Comparison of ENCODE assay signal across 23 mouse cellular contexts in genomic region chr10:77492885-77493284, GRCm38 (mm10). TPM values are rescaled to one million over a fixed set of nuclear protein-coding genes. Genes with fewer than 3 reads are reported as not detected.
DNase-seq lines count a peak whose midpoint lies in the region; ATAC-seq and TF ChIP-seq lines count a peak whose summit lies in the region.
"Had no signal": no experiment of that assay in that cellular context is flagged by ENCODE, and none has a peak within 500 bp of the region (broad histone marks: within the 10 kb centered on the region; RNA-seq: fewer than 3 reads in every experiment).

No protein-coding gene starts in this region.

- peaks cover 17% of the 10 kb centered on the region for H3K36me3 ChIP-seq in kidney, postnatal 0 days (ENCODE audit: insufficient read depth, low read length)
- H3K36me3 ChIP-seq in lung, embryonic 14.5 days (ENCODE audit: insufficient read depth): peaks cover 78% of the 10 kb centered on the region
- peaks cover 19% of the 10 kb centered on the region for H3K36me3 ChIP-seq in stomach, postnatal 0 days (ENCODE audit: control insufficient read depth, insufficient read depth, low read length)

- H3K4me1 ChIP-seq in cerebellum, adult 2 months (ENCODE audit: control insufficient read depth, insufficient read depth, low read length): peaks cover 33% of the 10 kb centered on the region
- H3K4me1 ChIP-seq in kidney, postnatal 0 days (replicated peaks; ENCODE audit: insufficient read depth, low read length): no peaks in the 10 kb centered on the region
- peaks cover 10% of the 10 kb centered on the region for H3K4me1 ChIP-seq in lung, embryonic 14.5 days (ENCODE audit: insufficient read depth)
- H3K4me1 ChIP-seq in stomach, postnatal 0 days (replicated peaks; ENCODE audit: control insufficient read depth, insufficient read depth): no peaks in the 10 kb centered on the region
- H3K4me1 ChIP-seq: liver, embryonic 13.5 days had no signal

- no peak overlapping the region for H3K4me3 ChIP-seq in cerebellum, adult 2 months (replicated peaks; ENCODE audit: insufficient read depth, low read depth, low read length)
- H3K4me3 ChIP-seq in kidney, postnatal 0 days (replicated peaks; ENCODE audit: low read depth, low read length): no peak overlapping the region
- H3K4me3 ChIP-seq in lung, embryonic 14.5 days (ENCODE audit: low read depth, low read length): no peak overlapping the region
- no peak overlapping the region for H3K4me3 ChIP-seq in stomach, postnatal 0 days (ENCODE audit: low read depth, low read length)
- H3K4me3 ChIP-seq: embryonic facial prominence, embryonic 15.5 days; heart, embryonic 13.5 days; limb, embryonic 10.5 days; liver, embryonic 13.5 days had no signal

- H3K27ac ChIP-seq in cerebellum, adult 2 months (ENCODE audit: insufficient read depth, low read length): no peak overlapping the region
- H3K27ac ChIP-seq in kidney, postnatal 0 days: no peak overlapping the region
- no peak overlapping the region for H3K27ac ChIP-seq in lung, embryonic 14.5 days (ENCODE audit: low read depth)
- H3K27ac ChIP-seq in stomach, postnatal 0 days (replicated peaks): no peak overlapping the region
- H3K27ac ChIP-seq: embryonic facial prominence, embryonic 15.5 days; heart, embryonic 13.5 days; limb, embryonic 10.5 days; liver, embryonic 13.5 days had no signal

- TF ChIP-seq CTCF in cerebellum, adult 2 months (IDR thresholded peaks at IDR 0.05; ENCODE audit: borderline replicate concordance, insufficient read depth, low read depth, low read length): peak; percentile 24; the same call in 1 of the 2 replicates
- peak; percentile 21; the same call in 1 of the 2 replicates for TF ChIP-seq CTCF in kidney, postnatal 0 days (IDR thresholded peaks at IDR 0.05; ENCODE audit: low read depth)
- TF ChIP-seq CTCF in lung, embryonic 14.5 days (IDR thresholded peaks at IDR 0.05; ENCODE audit: low read depth): peak; percentile 6; the same call in 1 of the 2 replicates
- TF ChIP-seq CTCF in stomach, postnatal 0 days (IDR thresholded peaks at IDR 0.05; ENCODE audit: low read depth): peak; percentile 37; the same call in 1 of the 2 replicates

- TF ChIP-seq EP300 in stomach, postnatal 0 days (optimal IDR thresholded peaks at IDR 0.05): no peak

- no peaks in the 10 kb centered on the region for H3K27me3 ChIP-seq in cerebellum, adult 2 months (ENCODE audit: control insufficient read depth, insufficient read depth, low read length)
- H3K27me3 ChIP-seq in kidney, postnatal 0 days (ENCODE audit: insufficient read depth, low read length): no peaks in the 10 kb centered on the region
- no peaks in the 10 kb centered on the region for H3K27me3 ChIP-seq in lung, embryonic 14.5 days (ENCODE audit: insufficient read depth, low read length)
- no peaks in the 10 kb centered on the region for H3K27me3 ChIP-seq in stomach, postnatal 0 days (ENCODE audit: control insufficient read depth, insufficient read depth, low read length)
- H3K27me3 ChIP-seq: embryonic facial prominence, embryonic 15.5 days; heart, embryonic 13.5 days; liver, embryonic 13.5 days; Patski had no signal

- ATAC-seq in kidney, postnatal 0 days (replicated peaks; ENCODE audit: low FRiP score, low read depth): no peak
- ATAC-seq in lung, embryonic 14.5 days (ENCODE audit: insufficient read depth): no peak
- no peak for ATAC-seq in stomach, postnatal 0 days (ENCODE audit: low FRiP score, low TSS enrichment)
- ATAC-seq in inflammation-experienced regulatory T-cells, adult 6 months: no peak
- ATAC-seq: activated CD4-positive, CD25-positive, alpha-beta regulatory T cell, adult 4 months; forebrain, embryonic 14.5 days; Patski had no signal

- no peak for TF ChIP-seq POLR2A in cerebellum, adult 2 months (IDR thresholded peaks at IDR 0.05; ENCODE audit: borderline replicate concordance, insufficient read depth, low read length)

- H3K4me2 ChIP-seq in kidney, postnatal 0 days (ENCODE audit: low read length): no peak overlapping the region
- H3K4me2 ChIP-seq in lung, embryonic 14.5 days: no peak overlapping the region
- no peak overlapping the region for H3K4me2 ChIP-seq in stomach, postnatal 0 days (replicated peaks; ENCODE audit: low read depth)
- H3K4me2 ChIP-seq: embryonic facial prominence, embryonic 15.5 days; heart, embryonic 13.5 days; liver, embryonic 13.5 days; midbrain, embryonic 11.5 days had no signal

- no peaks in the 10 kb centered on the region for H3K9me3 ChIP-seq in kidney, postnatal 0 days (replicated peaks; ENCODE audit: low read length)
- H3K9me3 ChIP-seq in lung, embryonic 14.5 days (ENCODE audit: low read depth, low read length): no peaks in the 10 kb centered on the region
- H3K9me3 ChIP-seq in stomach, postnatal 0 days (ENCODE audit: control insufficient read depth, low read length): no peaks in the 10 kb centered on the region
- H3K9me3 ChIP-seq: embryonic facial prominence, embryonic 15.5 days; limb, embryonic 10.5 days; liver, embryonic 13.5 days had no signal

- WGBS in cerebellum, adult 2 months: over 99% methylated on average over 3 of the region's 3 CpGs
- WGBS in kidney, postnatal 0 days: 97% methylated on average over 3 of the region's 3 CpGs
- WGBS in lung, embryonic 14.5 days: 97% methylated on average over 3 of the region's 3 CpGs
- 94% methylated on average over 3 of the region's 3 CpGs for WGBS in stomach, postnatal 0 days

- no peak for DNase-seq in cerebellum, adult 2 months
- DNase-seq in cerebellum, adult 11-12 months: no peak
- DNase-seq in kidney, postnatal 0 days (ENCODE audit: low spot score): no peak
- DNase-seq in kidney, adult 11 months: no peak
- DNase-seq in lung, embryonic 14.5 days: no peak
- DNase-seq in lung, adult 18-20 months: no peak
- no peak for DNase-seq in stomach, postnatal 0 days (ENCODE audit: low spot score)
- DNase-seq: adrenal gland, adult 8-10 months; cerebellum, adult 9-10 months; heart, adult 11 months; heart, postnatal 14 days; kidney, postnatal 4 days; liver, embryonic 13.5 days; lung, postnatal 14 days; thymus, adult 2 months had no signal

- no peak overlapping the region for H3K9ac ChIP-seq in kidney, postnatal 0 days (ENCODE audit: low read depth, low read length)
- H3K9ac ChIP-seq in lung, embryonic 14.5 days: no peak overlapping the region
- H3K9ac ChIP-seq in stomach, postnatal 0 days (ENCODE audit: low read length): no peak overlapping the region
- H3K9ac ChIP-seq: embryonic facial prominence, embryonic 15.5 days; heart, embryonic 13.5 days; liver, embryonic 13.5 days had no signal

RNA-seq across cellular contexts. Expression of gene Fam207a, which starts 22.7 kb away (rescaled TPM):
- polyA plus RNA-seq in cerebellum, adult 2 months (2012; rRNA removed): 36.5 and 39.0 TPM in 2 replicates
- polyA plus RNA-seq in kidney, postnatal 0 days (2015; fragmentation: Nextera tagmentation; extraction: Ambion mirVana): 32.7 and 34.1 TPM in 2 replicates
- polyA plus RNA-seq in lung, embryonic 14.5 days (2014; fragmentation: Nextera tagmentation; extraction: Ambion mirVana): 38.4 and 43.8 TPM in 2 replicates
- 25.2 and 28.8 TPM in 2 replicates for polyA plus RNA-seq in stomach, postnatal 0 days (2015; fragmentation: Nextera tagmentation; extraction: Ambion mirVana)
- 10 to 100 TPM; 13.7 to 16.1 (median 15.1) TPM for polyA plus RNA-seq in inflammation-experienced regulatory T-cells, adult 6 months (2017; shearing (Covaris generic))

RNA-seq across cellular contexts. Expression of gene Itgb2, which starts 37.2 kb away (rescaled TPM):
- polyA plus RNA-seq in cerebellum, adult 2 months (2012; rRNA removed): 2.3 and 2.4 TPM in 2 replicates
- 1.4 and 1.6 TPM in 2 replicates for polyA plus RNA-seq in kidney, postnatal 0 days (2015; fragmentation: Nextera tagmentation; extraction: Ambion mirVana)
- 2.0 and 3.0 TPM in 2 replicates for polyA plus RNA-seq in lung, embryonic 14.5 days (2014; fragmentation: Nextera tagmentation; extraction: Ambion mirVana)
- polyA plus RNA-seq in stomach, postnatal 0 days (2015; fragmentation: Nextera tagmentation; extraction: Ambion mirVana): 1.3 TPM in 2 replicates
- polyA plus RNA-seq in inflammation-experienced regulatory T-cells, adult 6 months (2017; shearing (Covaris generic)): 100 to 1,000 TPM; 493 to 517 (median 499) TPM

Comparison
In these comparisons a context has a peak if more than half of its experiments do, and no peak if none do; other contexts are left out.
1. RNA of gene Itgb2, which starts 37.2 kb away (polyA plus RNA-seq): 493 to 517 TPM in inflammation-experienced regulatory T-cells, adult 6 months; 2.3 to 2.4 TPM in cerebellum, adult 2 months, 2.0 to 3.0 TPM in lung, embryonic 14.5 days, 1.4 to 1.6 TPM in kidney, postnatal 0 days and 1.3 TPM in stomach, postnatal 0 days; every median in the first group is over 100 times any median in the second.
2. Peak in every context shown above with its lines, with median percentiles within 50 percentile points of each other: CTCF ChIP-seq.